Mouse (Mus musculus): ENCODE results near the gene Krtap4-2. TPM values are rescaled to one million over a fixed set of nuclear protein-coding genes. Genes with fewer than 3 reads are reported as not detected.
"Not testable (repeated sequence)": the region's sequence is repeated elsewhere in the genome, so short reads cannot be mapped to it uniquely, and the experiment has no call there.

Gene Krtap4-2
- polyA plus RNA-seq (2014; fragmentation: Nextera tagmentation; extraction: Ambion mirVana) = not detected in 2 replicates

- no peak within 1 kb of the TSS for H3K27ac ChIP-seq (ENCODE audit: low read depth, low read length)
- 42% methylated on average over 8 of the region's 8 CpGs for WGBS
- DNase-seq (ENCODE audit: low spot score) (no peak), ATAC-seq (no peak)
- no peak within 1 kb of the TSS for H3K4me3 ChIP-seq (ENCODE audit: low read depth, low read length)
- no peaks in the 10 kb centered on the region for H3K4me1 ChIP-seq (ENCODE audit: control insufficient read depth, insufficient read depth, low read length)
- H3K9ac ChIP-seq (ENCODE audit: low read length) = no peak within 1 kb of the TSS
- H3K4me2 ChIP-seq (ENCODE audit: low read length) = no peak within 1 kb of the TSS
- H3K9me3 ChIP-seq (replicated peaks; ENCODE audit: control insufficient read depth, low read length) = no peaks in the 10 kb centered on the region
- no peaks in the 10 kb centered on the region for H3K27me3 ChIP-seq (replicated peaks; ENCODE audit: control insufficient read depth, insufficient read depth, low read length)
- H3K36me3 ChIP-seq (ENCODE audit: control insufficient read depth, insufficient read depth, low read length) = no peaks in the 10 kb centered on the region
These were observed at the start of gene Krtap4-2 for GRCm38 (mm10) chr11:99634653-99635134. TSS of gene Krtap4-2 (minus strand) at chr11:99635084.

GRCm38 (mm10) chr11:99683481-99683880 lies 48.6 kb upstream of the Krtap4-2 start:
- no peaks in the 10 kb centered on the region for H3K27me3 ChIP-seq (replicated peaks; ENCODE audit: control insufficient read depth, insufficient read depth, low read length)
- no peak overlapping the region for H3K9ac ChIP-seq (ENCODE audit: low read length)
- H3K4me3 ChIP-seq (ENCODE audit: low read depth, low read length) = no peak overlapping the region
- H3K4me1 ChIP-seq (ENCODE audit: control insufficient read depth, insufficient read depth, low read length) = no peaks in the 10 kb centered on the region
- ATAC-seq = no peak
- no peak for DNase-seq (ENCODE audit: low spot score)
- WGBS = 86% methylated on average over 2 of the region's 2 CpGs
- no peaks in the 10 kb centered on the region for H3K36me3 ChIP-seq (ENCODE audit: control insufficient read depth, insufficient read depth, low read length)
- H3K27ac ChIP-seq (ENCODE audit: low read depth, low read length) = no peak overlapping the region
- no peak overlapping the region for H3K4me2 ChIP-seq (ENCODE audit: low read length)
- H3K9me3 ChIP-seq (replicated peaks; ENCODE audit: control insufficient read depth, low read length) = no peaks in the 10 kb centered on the region

GRCm38 (mm10) chr11:99665860-99666259 lies 31.0 kb upstream of the Krtap4-2 start, which contains the start of gene Krtap4-6:
TSS of gene Krtap4-6 (minus strand) at chr11:99665960.
- no peak within 1 kb of the TSS for H3K9ac ChIP-seq (ENCODE audit: low read length)
- H3K4me2 ChIP-seq (ENCODE audit: low read length) = no peak within 1 kb of the TSS
- DNase-seq (ENCODE audit: low spot score) = no peak
- no peak for ATAC-seq
- H3K4me3 ChIP-seq (ENCODE audit: low read depth, low read length) = no peak within 1 kb of the TSS
- H3K9me3 ChIP-seq (replicated peaks; ENCODE audit: control insufficient read depth, low read length) = no peaks in the 10 kb centered on the region
- H3K4me1 ChIP-seq (ENCODE audit: control insufficient read depth, insufficient read depth, low read length) = no peaks in the 10 kb centered on the region
- H3K36me3 ChIP-seq (ENCODE audit: control insufficient read depth, insufficient read depth, low read length) = no peaks in the 10 kb centered on the region
- no peak within 1 kb of the TSS for H3K27ac ChIP-seq (ENCODE audit: low read depth, low read length)
- H3K27me3 ChIP-seq (replicated peaks; ENCODE audit: control insufficient read depth, insufficient read depth, low read length) = no peaks in the 10 kb centered on the region

GRCm38 (mm10) chr11:99662802-99663201 lies 27.9 kb upstream of the Krtap4-2 start:
- WGBS = 88% methylated on average over 10 of the region's 10 CpGs
- Histone ChIP-seq H3K9me3 (replicated peaks; ENCODE audit: control insufficient read depth, low read length) (no peaks in the 10 kb centered on the region), H3K4me3 (ENCODE audit: low read depth, low read length) (no peak overlapping the region), H3K36me3 (ENCODE audit: control insufficient read depth, insufficient read depth, low read length) (no peaks in the 10 kb centered on the region), H3K27ac (ENCODE audit: low read depth, low read length) (no peak overlapping the region), H3K4me1 (ENCODE audit: control insufficient read depth, insufficient read depth, low read length) (no peaks in the 10 kb centered on the region), H3K4me2 (ENCODE audit: low read length) (no peak overlapping the region), H3K27me3 (replicated peaks; ENCODE audit: control insufficient read depth, insufficient read depth, low read length) (no peaks in the 10 kb centered on the region), H3K9ac (ENCODE audit: low read length) (no peak overlapping the region)
- ATAC-seq (no peak), DNase-seq (ENCODE audit: low spot score) (no peak)

GRCm38 (mm10) chr11:99659256-99659655 lies 24.4 kb upstream of the Krtap4-2 start:
- no peaks in the 10 kb centered on the region for H3K9me3 ChIP-seq (replicated peaks; ENCODE audit: control insufficient read depth, low read length)
- no peak overlapping the region for H3K4me2 ChIP-seq (ENCODE audit: low read length)
- DNase-seq (ENCODE audit: low spot score) (no peak), ATAC-seq (no peak)
- H3K27ac ChIP-seq (ENCODE audit: low read depth, low read length) = no peak overlapping the region
- no peak overlapping the region for H3K4me3 ChIP-seq (ENCODE audit: low read depth, low read length)
- no peak overlapping the region for H3K9ac ChIP-seq (ENCODE audit: low read length)
- WGBS = 88% methylated on average over 4 of the region's 4 CpGs
- H3K4me1 ChIP-seq (ENCODE audit: control insufficient read depth, insufficient read depth, low read length) = no peaks in the 10 kb centered on the region
- H3K36me3 ChIP-seq (ENCODE audit: control insufficient read depth, insufficient read depth, low read length) = no peaks in the 10 kb centered on the region
- H3K27me3 ChIP-seq (replicated peaks; ENCODE audit: control insufficient read depth, insufficient read depth, low read length) = no peaks in the 10 kb centered on the region

- H3K4me3 ChIP-seq (ENCODE audit: low read depth, low read length); DNase-seq (ENCODE audit: low spot score); H3K4me1 ChIP-seq (ENCODE audit: control insufficient read depth, insufficient read depth, low read length); H3K27ac ChIP-seq (ENCODE audit: low read depth, low read length); H3K36me3 ChIP-seq (ENCODE audit: control insufficient read depth, insufficient read depth, low read length); ATAC-seq; H3K4me2 ChIP-seq (ENCODE audit: low read length); H3K9ac ChIP-seq (ENCODE audit: low read length); H3K27me3 ChIP-seq (replicated peaks; ENCODE audit: control insufficient read depth, insufficient read depth, low read length); H3K9me3 ChIP-seq (replicated peaks; ENCODE audit: control insufficient read depth, low read length): not testable (repeated sequence)
- 56% methylated on average over 10 of the region's 10 CpGs for WGBS
These were observed 23.7 kb upstream of the Krtap4-2 start, which contains the start of gene Gm11563 for GRCm38 (mm10) chr11:99658467-99659010. TSS of gene Gm11563 (minus strand) at chr11:99658960.

- no peak for DNase-seq (ENCODE audit: low spot score)
- Histone ChIP-seq H3K4me3 (ENCODE audit: low read depth, low read length) (no peak overlapping the region), H3K9ac (ENCODE audit: low read length) (no peak overlapping the region), H3K27me3 (replicated peaks; ENCODE audit: control insufficient read depth, insufficient read depth, low read length) (no peaks in the 10 kb centered on the region), H3K36me3 (ENCODE audit: control insufficient read depth, insufficient read depth, low read length) (no peaks in the 10 kb centered on the region), H3K4me2 (ENCODE audit: low read length) (no peak overlapping the region), H3K9me3 (replicated peaks; ENCODE audit: control insufficient read depth, low read length) (no peaks in the 10 kb centered on the region), H3K27ac (ENCODE audit: low read depth, low read length) (no peak overlapping the region), H3K4me1 (ENCODE audit: control insufficient read depth, insufficient read depth, low read length) (no peaks in the 10 kb centered on the region)
- WGBS = 43% methylated on average over 5 of the region's 5 CpGs
- ATAC-seq = no peak
These were observed 22.2 kb upstream of the Krtap4-2 start for GRCm38 (mm10) chr11:99657051-99657450.

GRCm38 (mm10) chr11:99650136-99650535 lies 15.3 kb upstream of the Krtap4-2 start, which contains the start of gene Gm11555:
TSS of gene Gm11555 (minus strand) at chr11:99650236.
- WGBS = 72% methylated on average over 2 of the region's 2 CpGs
- DNase-seq (ENCODE audit: low spot score) = no peak
- Histone ChIP-seq H3K4me1 (ENCODE audit: control insufficient read depth, insufficient read depth, low read length) (no peaks in the 10 kb centered on the region), H3K27ac (ENCODE audit: low read depth, low read length) (no peak within 1 kb of the TSS), H3K27me3 (replicated peaks; ENCODE audit: control insufficient read depth, insufficient read depth, low read length) (no peaks in the 10 kb centered on the region), H3K9ac (ENCODE audit: low read length) (no peak within 1 kb of the TSS), H3K4me3 (ENCODE audit: low read depth, low read length) (no peak within 1 kb of the TSS), H3K4me2 (ENCODE audit: low read length) (no peak within 1 kb of the TSS), H3K9me3 (replicated peaks; ENCODE audit: control insufficient read depth, low read length) (no peaks in the 10 kb centered on the region), H3K36me3 (ENCODE audit: control insufficient read depth, insufficient read depth, low read length) (no peaks in the 10 kb centered on the region)
- ATAC-seq = no peak

- no peaks in the 10 kb centered on the region for H3K9me3 ChIP-seq (replicated peaks; ENCODE audit: control insufficient read depth, low read length)
- H3K9ac ChIP-seq (ENCODE audit: low read length) = no peak overlapping the region
- WGBS = 91% methylated on average over 15 of the region's 15 CpGs
- ATAC-seq = no peak
- H3K4me3 ChIP-seq (ENCODE audit: low read depth, low read length) = no peak overlapping the region
- H3K4me1 ChIP-seq (ENCODE audit: control insufficient read depth, insufficient read depth, low read length) = no peaks in the 10 kb centered on the region
- H3K27me3 ChIP-seq (replicated peaks; ENCODE audit: control insufficient read depth, insufficient read depth, low read length) = no peaks in the 10 kb centered on the region
- DNase-seq (ENCODE audit: low spot score) = no peak
- no peak overlapping the region for H3K27ac ChIP-seq (ENCODE audit: low read depth, low read length)
- no peaks in the 10 kb centered on the region for H3K36me3 ChIP-seq (ENCODE audit: control insufficient read depth, insufficient read depth, low read length)
- H3K4me2 ChIP-seq (ENCODE audit: low read length) = no peak overlapping the region
These were observed 11.6 kb upstream of the Krtap4-2 start for GRCm38 (mm10) chr11:99646444-99646843.
